Mouse (Mus musculus): ENCODE results near the gene Polg. TPM values are rescaled to one million over a fixed set of nuclear protein-coding genes. Genes with fewer than 3 reads are reported as not detected.
A peak's percentile ranks its signal among the peaks of the same experiment; 100 is the strongest.

The Polg gene
- 51.1 and 52.9 TPM in 2 replicates for total RNA-seq (2014; rRNA removed)
- 17.4 and 19.4 TPM in 2 replicates for polyA plus RNA-seq (2015; fragmentation: Nextera tagmentation; extraction: Ambion mirVana)

GRCm38 (mm10) chr7:79466053-79466901 lies at the start of gene Polg:
Gene Polg (minus strand): TSS chr7:79466362.
- H3K9me3 ChIP-seq (ENCODE audit: low read length) = no peaks in the 10 kb centered on the region
- TF ChIP-seq CTCF (IDR thresholded peaks at IDR 0.05; ENCODE audit: low read depth) = peak; percentile 34
- peak; percentile 98 for ATAC-seq
- H3K36me3 ChIP-seq (ENCODE audit: insufficient read depth) = peaks cover 17% of the 10 kb centered on the region
- peaks cover 14% of the 10 kb centered on the region; the same call in 1 of the 2 replicates for H3K4me1 ChIP-seq (ENCODE audit: insufficient read depth)
- H3K9ac ChIP-seq = peak within 1 kb of the TSS; percentile 83
- H3K4me3 ChIP-seq (ENCODE audit: low read depth, low read length) = peak within 1 kb of the TSS; percentile 89
- peak within 1 kb of the TSS; percentile 74 for H3K4me2 ChIP-seq (ENCODE audit: low read depth)
- peak within 1 kb of the TSS; percentile 87 for H3K27ac ChIP-seq (ENCODE audit: low read depth, low read length)
- peak; percentile 100 for DNase-seq
- WGBS = under 1% methylated on average over 76 of the region's 76 CpGs
- no peaks in the 10 kb centered on the region for H3K27me3 ChIP-seq (ENCODE audit: insufficient read depth, low read length)

GRCm38 (mm10) chr7:79515861-79516260 lies 49.7 kb upstream of the Polg start:
- no peak for ATAC-seq
- Histone ChIP-seq H3K4me3 (ENCODE audit: low read depth, low read length) (peak overlapping the region; percentile 23; the same call in 1 of the 2 replicates), H3K4me2 (ENCODE audit: low read depth) (peak overlapping the region; percentile 57), H3K27ac (ENCODE audit: low read depth, low read length) (peak overlapping the region; percentile 98), H3K9me3 (ENCODE audit: low read length) (no peaks in the 10 kb centered on the region), H3K27me3 (ENCODE audit: insufficient read depth, low read length) (no peaks in the 10 kb centered on the region), H3K9ac (peak overlapping the region; percentile 80), H3K4me1 (ENCODE audit: insufficient read depth) (peaks cover 63% of the 10 kb centered on the region), H3K36me3 (ENCODE audit: insufficient read depth) (peaks cover 10% of the 10 kb centered on the region)
- DNase-seq = no peak
- TF ChIP-seq CTCF (IDR thresholded peaks at IDR 0.05; ENCODE audit: low read depth) = no peak
- 20% methylated on average over 9 of the region's 9 CpGs for WGBS

- peaks cover 10% of the 10 kb centered on the region for H3K36me3 ChIP-seq (ENCODE audit: insufficient read depth)
- no peaks in the 10 kb centered on the region for H3K27me3 ChIP-seq (ENCODE audit: insufficient read depth, low read length)
- peak overlapping the region; percentile 98 for H3K27ac ChIP-seq (ENCODE audit: low read depth, low read length)
- no peak for TF ChIP-seq CTCF (IDR thresholded peaks at IDR 0.05; ENCODE audit: low read depth)
- peaks cover 57% of the 10 kb centered on the region for H3K4me1 ChIP-seq (ENCODE audit: insufficient read depth)
- 3% methylated on average over 57 of the region's 57 CpGs for WGBS
- peak overlapping the region; percentile 23 for H3K4me3 ChIP-seq (ENCODE audit: low read depth, low read length)
- H3K9me3 ChIP-seq (ENCODE audit: low read length) = no peaks in the 10 kb centered on the region
- ATAC-seq (peak; percentile 23), DNase-seq (peak; percentile 82)
- H3K9ac ChIP-seq = peak overlapping the region; percentile 80
- H3K4me2 ChIP-seq (ENCODE audit: low read depth) = peak overlapping the region; percentile 57
Observed at GRCm38 (mm10) chr7:79515221-79515743, 49.1 kb upstream of the Polg start.

- peak; percentile 35 for TF ChIP-seq CTCF (IDR thresholded peaks at IDR 0.05; ENCODE audit: low read depth)
- H3K27ac ChIP-seq (ENCODE audit: low read depth, low read length) = peak overlapping the region; percentile 98
- H3K9ac ChIP-seq = peak overlapping the region; percentile 80
- H3K4me1 ChIP-seq (ENCODE audit: insufficient read depth) = peaks cover 49% of the 10 kb centered on the region
- peak overlapping the region; percentile 23; the same call in 1 of the 2 replicates for H3K4me3 ChIP-seq (ENCODE audit: low read depth, low read length)
- WGBS = 12% methylated on average over 20 of the region's 20 CpGs
- peak; percentile 58 for ATAC-seq
- H3K4me2 ChIP-seq (ENCODE audit: low read depth) = peak overlapping the region; percentile 57
- H3K36me3 ChIP-seq (ENCODE audit: insufficient read depth) = peaks cover 16% of the 10 kb centered on the region
- no peaks in the 10 kb centered on the region for H3K9me3 ChIP-seq (ENCODE audit: low read length)
- no peaks in the 10 kb centered on the region for H3K27me3 ChIP-seq (ENCODE audit: insufficient read depth, low read length)
- DNase-seq = peak; percentile 82
Observed at GRCm38 (mm10) chr7:79514361-79514881, 48.3 kb upstream of the Polg start.

GRCm38 (mm10) chr7:79513466-79513865 lies 47.3 kb upstream of the Polg start:
- peak overlapping the region; percentile 57; the same call in 1 of the 2 replicates for H3K4me2 ChIP-seq (ENCODE audit: low read depth)
- no peak for TF ChIP-seq CTCF (IDR thresholded peaks at IDR 0.05; ENCODE audit: low read depth)
- peak overlapping the region; percentile 98 for H3K27ac ChIP-seq (ENCODE audit: low read depth, low read length)
- H3K36me3 ChIP-seq (ENCODE audit: insufficient read depth) = peaks cover 25% of the 10 kb centered on the region
- peaks cover 40% of the 10 kb centered on the region for H3K4me1 ChIP-seq (ENCODE audit: insufficient read depth)
- H3K9me3 ChIP-seq (ENCODE audit: low read length) = no peaks in the 10 kb centered on the region
- ATAC-seq = no peak
- H3K4me3 ChIP-seq (ENCODE audit: low read depth, low read length) = no peak overlapping the region
- DNase-seq = peak; percentile 41
- H3K27me3 ChIP-seq (ENCODE audit: insufficient read depth, low read length) = no peaks in the 10 kb centered on the region
- 14% methylated on average over 2 of the region's 2 CpGs for WGBS
- H3K9ac ChIP-seq = peak overlapping the region; percentile 80; the same call in 1 of the 2 replicates

GRCm38 (mm10) chr7:79512496-79512895 lies 46.3 kb upstream of the Polg start:
- DNase-seq (peak; percentile 53), ATAC-seq (no peak)
- Histone ChIP-seq H3K9me3 (ENCODE audit: low read length) (no peaks in the 10 kb centered on the region), H3K9ac (peak overlapping the region; percentile 38), H3K36me3 (ENCODE audit: insufficient read depth) (peaks cover 35% of the 10 kb centered on the region), H3K4me2 (ENCODE audit: low read depth) (peak overlapping the region; percentile 95), H3K4me1 (ENCODE audit: insufficient read depth) (peaks cover 31% of the 10 kb centered on the region), H3K27ac (ENCODE audit: low read depth, low read length) (peak overlapping the region; percentile 98), H3K27me3 (ENCODE audit: insufficient read depth, low read length) (no peaks in the 10 kb centered on the region), H3K4me3 (ENCODE audit: low read depth, low read length) (no peak overlapping the region)
- no peak for TF ChIP-seq CTCF (IDR thresholded peaks at IDR 0.05; ENCODE audit: low read depth)
- 9% methylated on average over 4 of the region's 4 CpGs for WGBS
